8 mouse cellular contexts compared by ENCODE assay signal in genomic region chr9:114367783-114368470, GRCm38 (mm10). TPM values are rescaled to one million over a fixed set of nuclear protein-coding genes. Genes with fewer than 3 reads are reported as not detected.
DNase-seq lines count a peak whose midpoint lies in the region; ATAC-seq and TF ChIP-seq lines count a peak whose summit lies in the region.

No protein-coding gene starts in this region.

- ATAC-seq in forebrain, embryonic 13.5 days = peak; percentile 89
- peak; percentile 88 for ATAC-seq in heart, postnatal 0 days (ENCODE audit: insufficient read depth, low read depth)
- peak; percentile 56; the same call in 1 of the 2 replicates for ATAC-seq in liver, embryonic 16.5 days (ENCODE audit: low read depth)
- peak; percentile 86 for ATAC-seq in neural tube, embryonic 13.5 days (ENCODE audit: low read depth)

- H3K4me3 ChIP-seq in E14TG2a.4 (replicated peaks; ENCODE audit: low read length) = peak overlapping the region; percentile 75
- H3K4me3 ChIP-seq in forebrain, embryonic 13.5 days = peak overlapping the region; percentile 51
- peak overlapping the region; percentile 47 for H3K4me3 ChIP-seq in heart, postnatal 0 days (ENCODE audit: low read depth, low read length)
- H3K4me3 ChIP-seq in liver, embryonic 16.5 days (ENCODE audit: low read depth, low read length) = peak overlapping the region; percentile 55
- peak overlapping the region; percentile 54 for H3K4me3 ChIP-seq in neural tube, embryonic 13.5 days

- H3K36me3 ChIP-seq in E14TG2a.4 (ENCODE audit: insufficient read depth, low read length) = peaks cover 2% of the 10 kb centered on the region
- no peaks in the 10 kb centered on the region for H3K36me3 ChIP-seq in forebrain, embryonic 13.5 days (ENCODE audit: poor library complexity, severe bottlenecking)
- H3K36me3 ChIP-seq in heart, postnatal 0 days (replicated peaks; ENCODE audit: control insufficient read depth, insufficient read depth, low read length) = no peaks in the 10 kb centered on the region
- no peaks in the 10 kb centered on the region for H3K36me3 ChIP-seq in liver, embryonic 16.5 days (ENCODE audit: control insufficient read depth, insufficient read depth)
- no peaks in the 10 kb centered on the region for H3K36me3 ChIP-seq in neural tube, embryonic 13.5 days

- under 1% methylated on average over 48 of the region's 48 CpGs for WGBS in forebrain, embryonic 13.5 days
- under 1% methylated on average over 47 of the region's 48 CpGs for WGBS in heart, postnatal 0 days
- under 1% methylated on average over 48 of the region's 48 CpGs for WGBS in liver, embryonic 16.5 days (ENCODE audit: insufficient replicate concordance)
- WGBS in neural tube, embryonic 13.5 days = 1% methylated on average over 48 of the region's 48 CpGs

- H3K27ac ChIP-seq in forebrain, embryonic 13.5 days = no peak overlapping the region
- H3K27ac ChIP-seq in heart, postnatal 0 days (ENCODE audit: low read depth) = peak overlapping the region; percentile 43; the same call in 1 of the 2 replicates
- H3K27ac ChIP-seq in liver, embryonic 16.5 days (ENCODE audit: low read length) = no peak overlapping the region
- H3K27ac ChIP-seq in neural tube, embryonic 13.5 days (replicated peaks) = 0 out of 2 replicates have a peak overlapping the region, but pooled peaks have one; percentile 7

- TF ChIP-seq EP300 in heart, postnatal 0 days (IDR thresholded peaks at IDR 0.05; ENCODE audit: low read depth) = no peak

- peaks cover 16% of the 10 kb centered on the region for H3K4me1 ChIP-seq in E14TG2a.4 (replicated peaks; ENCODE audit: low read depth, low read length)
- peaks cover 9% of the 10 kb centered on the region for H3K4me1 ChIP-seq in forebrain, embryonic 13.5 days
- H3K4me1 ChIP-seq in heart, postnatal 0 days (ENCODE audit: control insufficient read depth, insufficient read depth) = 0 out of 2 replicates have a peak, but pooled peaks cover 3% of the 10 kb centered on the region
- no peaks in the 10 kb centered on the region for H3K4me1 ChIP-seq in liver, embryonic 16.5 days (ENCODE audit: control insufficient read depth, low read depth, low read length)
- peaks cover 12% of the 10 kb centered on the region; the same call in 1 of the 2 replicates for H3K4me1 ChIP-seq in neural tube, embryonic 13.5 days (replicated peaks)

- no peaks in the 10 kb centered on the region for H3K9me3 ChIP-seq in E14TG2a.4 (ENCODE audit: low read length)
- no peaks in the 10 kb centered on the region for H3K9me3 ChIP-seq in forebrain, embryonic 13.5 days (replicated peaks)
- no peaks in the 10 kb centered on the region for H3K9me3 ChIP-seq in heart, postnatal 0 days (replicated peaks; ENCODE audit: control insufficient read depth, low read length)
- no peaks in the 10 kb centered on the region for H3K9me3 ChIP-seq in liver, embryonic 16.5 days (replicated peaks; ENCODE audit: control insufficient read depth, low read length)
- no peaks in the 10 kb centered on the region for H3K9me3 ChIP-seq in neural tube, embryonic 13.5 days

- peaks cover 27% of the 10 kb centered on the region for H3K27me3 ChIP-seq in E14TG2a.4 (ENCODE audit: insufficient read depth, low read length)
- H3K27me3 ChIP-seq in forebrain, embryonic 13.5 days = no peaks in the 10 kb centered on the region; the same call in 1 of the 2 replicates
- H3K27me3 ChIP-seq in heart, postnatal 0 days (ENCODE audit: control insufficient read depth, insufficient read depth, low read length) = no peaks in the 10 kb centered on the region
- H3K27me3 ChIP-seq in liver, embryonic 16.5 days (ENCODE audit: control insufficient read depth, insufficient read depth, low read depth, low read length) = no peaks in the 10 kb centered on the region; the same call in 1 of the 2 replicates
- peaks cover 14% of the 10 kb centered on the region for H3K27me3 ChIP-seq in neural tube, embryonic 13.5 days

- peak overlapping the region; percentile 86 for H3K4me2 ChIP-seq in forebrain, embryonic 13.5 days
- peak overlapping the region; percentile 72 for H3K4me2 ChIP-seq in heart, postnatal 0 days (ENCODE audit: low read depth, low read length)
- peak overlapping the region; percentile 72 for H3K4me2 ChIP-seq in liver, embryonic 16.5 days (ENCODE audit: low read depth, low read length)
- peak overlapping the region; percentile 86 for H3K4me2 ChIP-seq in neural tube, embryonic 13.5 days

- peak; percentile 33 for DNase-seq in cerebellum, adult 11 months
- DNase-seq in heart, postnatal 0 days (ENCODE audit: low spot score) = peak; percentile 84
- peak; percentile 87 to 94 for DNase-seq in kidney, postnatal 36 days
- DNase-seq in testis, postnatal 14 days (ENCODE audit: low spot score) = peak; percentile 73

- TF ChIP-seq CTCF in E14TG2a.4 (conservative IDR thresholded peaks at IDR 0.05; ENCODE audit: low read length) = no peak
- no peak for TF ChIP-seq CTCF in heart, postnatal 0 days (IDR thresholded peaks at IDR 0.05; ENCODE audit: low read depth)

- H3K9ac ChIP-seq in forebrain, embryonic 13.5 days = peak overlapping the region; percentile 74
- peak overlapping the region; percentile 35; the same call in 1 of the 2 replicates for H3K9ac ChIP-seq in heart, postnatal 0 days (replicated peaks; ENCODE audit: low read depth, low read length)
- peak overlapping the region; percentile 31; the same call in 1 of the 2 replicates for H3K9ac ChIP-seq in liver, embryonic 16.5 days (ENCODE audit: low read depth, low read length)
- peak overlapping the region; percentile 76 for H3K9ac ChIP-seq in neural tube, embryonic 13.5 days

RNA-seq across cellular contexts. Expression of gene Crtap, which starts 22.5 kb away (rescaled TPM):
- 18.3 and 19.5 TPM in 2 replicates for polyA plus RNA-seq in forebrain, embryonic 13.5 days (2015; fragmentation: Nextera tagmentation; extraction: Ambion mirVana)
- total RNA-seq in heart, postnatal 0 days (2014; rRNA removed; ENCODE audit: low replicate concordance) = 63.1 and 65.0 TPM in 2 replicates
- polyA plus RNA-seq in heart, postnatal 0 days (2015; fragmentation: Nextera tagmentation; extraction: Ambion mirVana) = 75.8 and 80.6 TPM in 2 replicates
- polyA plus RNA-seq in liver, embryonic 16.5 days (2015; fragmentation: Nextera tagmentation; extraction: Ambion mirVana) = 17.8 and 18.2 TPM in 2 replicates
- polyA plus RNA-seq in neural tube, embryonic 13.5 days (2015; fragmentation: Nextera tagmentation; extraction: Ambion mirVana) = 34.2 and 42.7 TPM in 2 replicates

RNA-seq across cellular contexts. Expression of gene Glb1, which starts 32.9 kb away (rescaled TPM):
- 17.1 and 19.4 TPM in 2 replicates for polyA plus RNA-seq in forebrain, embryonic 13.5 days (2015; fragmentation: Nextera tagmentation; extraction: Ambion mirVana)
- 29.8 and 43.3 TPM in 2 replicates for total RNA-seq in heart, postnatal 0 days (2014; rRNA removed; ENCODE audit: low replicate concordance)
- polyA plus RNA-seq in heart, postnatal 0 days (2015; fragmentation: Nextera tagmentation; extraction: Ambion mirVana) = 22.0 and 22.8 TPM in 2 replicates
- polyA plus RNA-seq in liver, embryonic 16.5 days (2015; fragmentation: Nextera tagmentation; extraction: Ambion mirVana) = 14.2 and 18.5 TPM in 2 replicates
- 22.9 and 26.9 TPM in 2 replicates for polyA plus RNA-seq in neural tube, embryonic 13.5 days (2015; fragmentation: Nextera tagmentation; extraction: Ambion mirVana)

RNA-seq across cellular contexts. Expression of gene Tmppe, which starts 33.0 kb away (rescaled TPM):
- 6.7 and 8.9 TPM in 2 replicates for polyA plus RNA-seq in forebrain, embryonic 13.5 days (2015; fragmentation: Nextera tagmentation; extraction: Ambion mirVana)
- 5.4 and 10.0 TPM in 2 replicates for total RNA-seq in heart, postnatal 0 days (2014; rRNA removed; ENCODE audit: low replicate concordance)
- 3.9 and 4.5 TPM in 2 replicates for polyA plus RNA-seq in heart, postnatal 0 days (2015; fragmentation: Nextera tagmentation; extraction: Ambion mirVana)
- 2.3 and 2.7 TPM in 2 replicates for polyA plus RNA-seq in liver, embryonic 16.5 days (2015; fragmentation: Nextera tagmentation; extraction: Ambion mirVana)
- 6.7 and 7.4 TPM in 2 replicates for polyA plus RNA-seq in neural tube, embryonic 13.5 days (2015; fragmentation: Nextera tagmentation; extraction: Ambion mirVana)

RNA-seq across cellular contexts. Expression of gene Bcl2a1c, which starts 38.0 kb away (rescaled TPM):
- polyA plus RNA-seq in forebrain, embryonic 13.5 days (2015; fragmentation: Nextera tagmentation; extraction: Ambion mirVana) = not detected in 2 replicates
- total RNA-seq in heart, postnatal 0 days (2014; rRNA removed; ENCODE audit: low replicate concordance) = not detected in 2 replicates
- not detected in 2 replicates for polyA plus RNA-seq in heart, postnatal 0 days (2015; fragmentation: Nextera tagmentation; extraction: Ambion mirVana)
- not detected in 2 replicates for polyA plus RNA-seq in liver, embryonic 16.5 days (2015; fragmentation: Nextera tagmentation; extraction: Ambion mirVana)
- polyA plus RNA-seq in neural tube, embryonic 13.5 days (2015; fragmentation: Nextera tagmentation; extraction: Ambion mirVana) = not detected in 2 replicates

Comparison
In these comparisons a context has a peak if more than half of its experiments do, and no peak if none do; other contexts are left out.
1. DNase-seq: peak in every context shown above with its lines; median percentile 90 in kidney, postnatal 36 days; 84 in heart, postnatal 0 days; 73 in testis, postnatal 14 days; 33 in cerebellum, adult 11 months.
2. H3K27ac ChIP-seq: peak in heart, postnatal 0 days (single experiment) and neural tube, embryonic 13.5 days (single experiment); none in forebrain, embryonic 13.5 days (single experiment) and liver, embryonic 16.5 days (single experiment).
3. Peak in every context shown above with its lines, with median percentiles within 50 percentile points of each other: H3K4me3 ChIP-seq, ATAC-seq, H3K4me2 ChIP-seq and H3K9ac ChIP-seq.